Mouse (Mus musculus) cortical plate, adult 2 months (tissue): ENCODE results near the gene Arhgef3.

ENCODE experiments used
- CTCF ChIP-seq: fragments of 200-500 bp; IDR thresholded peaks from 2 replicates; pipeline ENCODE4 v1.5.1; 2011; ENCODE audit warnings: mild to moderate bottlenecking, control low read depth, low read length; ENCODE audit not compliant: insufficient read depth; ENCODE audit errors: extremely low read depth
- POLR2A ChIP-seq: fragments of 200-500 bp; IDR thresholded peaks from 2 replicates; pipeline ENCODE4 v1.6.1; 2011; ENCODE audit warnings: mild to moderate bottlenecking, low read length, control low read depth; ENCODE audit not compliant: insufficient read depth; ENCODE audit errors: extremely low read depth

DNA sequence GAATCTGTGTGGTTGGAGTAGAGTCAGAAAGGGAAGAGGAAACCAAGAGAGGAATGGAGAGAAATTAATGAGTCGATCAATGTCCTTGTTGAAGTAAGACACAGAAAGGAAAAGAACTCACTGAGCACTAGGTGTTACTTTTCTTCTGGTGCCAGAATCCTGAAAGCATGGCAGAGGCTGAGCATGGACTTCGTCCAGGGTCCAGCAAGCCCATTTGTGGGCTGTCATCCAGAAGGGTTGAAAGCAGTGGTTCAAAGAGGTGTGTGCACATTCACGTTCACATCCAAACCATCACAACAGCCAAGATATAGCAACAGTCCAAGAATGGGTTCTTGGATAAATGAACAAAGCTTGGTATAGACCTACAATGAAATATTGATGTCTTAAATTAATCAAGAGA, 15.3 kb downstream of the Arhgef3 start:
- no peak for TF ChIP-seq CTCF
- no peak for TF ChIP-seq POLR2A
